In genomic region chr6:6801563-6802259, GRCm38 (mm10) we compare ENCODE assay signal across 19 mouse cellular contexts.
DNase-seq lines count a peak whose midpoint lies in the region; ATAC-seq and TF ChIP-seq lines count a peak whose summit lies in the region.
"Had no signal": no experiment of that assay in that cellular context is flagged by ENCODE, and none has a peak within 500 bp of the region (broad histone marks: within the 10 kb centered on the region; RNA-seq: fewer than 3 reads in every experiment).

No protein-coding gene starts in this region.

- no peak for TF ChIP-seq CTCF in Patski (IDR thresholded peaks at IDR 0.05)
- no peak for TF ChIP-seq CTCF in stomach, postnatal 0 days (IDR thresholded peaks at IDR 0.05; ENCODE audit: low read depth)

- POLR2A ChIA-PET in Patski (lab: Charles Lee): no interaction called here

- CTCF ChIA-PET in Patski (lab: Charles Lee): interaction anchor here (1.0 to 1.8 kb wide), 2 partner anchors 12 to 20 kb away, joined by 4 to 5 read pairs; no protein-coding TSS in a partner anchor

- peak; percentile 60 for ATAC-seq in Patski
- no peak for ATAC-seq in stomach, postnatal 0 days (ENCODE audit: low FRiP score, low TSS enrichment)

- 72% methylated on average over 15 of the region's 15 CpGs for WGBS in stomach, postnatal 0 days

- DNase-seq in heart, adult 8-10 months (ENCODE audit: low spot score): peak; percentile 6
- no peak for DNase-seq in heart, postnatal 4 days
- DNase-seq in lung, postnatal 36 days: peak; percentile 9
- DNase-seq in lung, postnatal 14 days: no peak
- peak; percentile 39 for DNase-seq in Patski (ENCODE audit: low read depth, low spot score)
- peak; percentile 1 for DNase-seq in fat pad, adult 2 months (ENCODE audit: extremely low read depth, low read depth, low spot score)
- no peak for DNase-seq in stomach, postnatal 0 days (ENCODE audit: low spot score)
- no peak for DNase-seq in kidney, postnatal 25 days
- DNase-seq: adrenal gland, postnatal 25 days; cerebellum, adult 11-12 months; gastrocnemius, adult 2 months; kidney, adult 8-10 months; kidney, postnatal 36 days; layer of hippocampus, adult 9-11 months; thymus, postnatal 4 days had no signal

- H3K4me2 ChIP-seq in stomach, postnatal 0 days (replicated peaks; ENCODE audit: low read depth): no peak overlapping the region
- H3K4me2 ChIP-seq: hindbrain, embryonic 14.5 days; midbrain, embryonic 12.5 days had no signal

- no peak overlapping the region for H3K27ac ChIP-seq in stomach, postnatal 0 days (replicated peaks)
- H3K27ac ChIP-seq: gastrocnemius, adult 2 months; hindbrain, embryonic 14.5 days; liver, embryonic 14.5 days; midbrain, embryonic 12.5 days had no signal

- in situ Hi-C loops in Patski (cut with MboI; ENCODE audit: low pct_unique_long_range_greater_than_20kb): no loop called here

- H3K27me3 ChIP-seq in Patski: peaks cover 3% of the 10 kb centered on the region
- no peaks in the 10 kb centered on the region for H3K27me3 ChIP-seq in stomach, postnatal 0 days (ENCODE audit: control insufficient read depth, insufficient read depth, low read length)
- H3K27me3 ChIP-seq: midbrain, embryonic 12.5 days had no signal

- no peak for TF ChIP-seq EP300 in stomach, postnatal 0 days (optimal IDR thresholded peaks at IDR 0.05)

- no peak overlapping the region for H3K4me3 ChIP-seq in stomach, postnatal 0 days (ENCODE audit: low read depth, low read length)
- H3K4me3 ChIP-seq: gastrocnemius, adult 2 months; midbrain, embryonic 12.5 days; myocyte had no signal

- no peaks in the 10 kb centered on the region for H3K4me1 ChIP-seq in stomach, postnatal 0 days (replicated peaks; ENCODE audit: control insufficient read depth, insufficient read depth)
- H3K4me1 ChIP-seq: midbrain, embryonic 12.5 days had no signal

- H3K9me3 ChIP-seq in stomach, postnatal 0 days (ENCODE audit: control insufficient read depth, low read length): no peaks in the 10 kb centered on the region
- H3K9me3 ChIP-seq: midbrain, embryonic 12.5 days had no signal

- no peaks in the 10 kb centered on the region for H3K36me3 ChIP-seq in stomach, postnatal 0 days (ENCODE audit: control insufficient read depth, insufficient read depth, low read length)
- H3K36me3 ChIP-seq: midbrain, embryonic 12.5 days had no signal

- H3K9ac ChIP-seq in stomach, postnatal 0 days (ENCODE audit: low read length): no peak overlapping the region
- H3K9ac ChIP-seq: hindbrain, embryonic 14.5 days; liver, embryonic 14.5 days; midbrain, embryonic 12.5 days had no signal

Comparison
In these comparisons a context has a peak if more than half of its experiments do, and no peak if none do; other contexts are left out.
1. DNase-seq: peak in heart, adult 8-10 months (single experiment), lung, postnatal 36 days (single experiment), Patski (single experiment) and fat pad, adult 2 months (single experiment); none in heart, postnatal 4 days (single experiment), lung, postnatal 14 days (single experiment), stomach, postnatal 0 days (single experiment) and kidney, postnatal 25 days (0 of 2).